Mouse (Mus musculus) ES-Bruce4 (cell line): ENCODE results near the gene Fcrl5.

Experiments
- CTCF ChIP-seq: IDR thresholded peaks from one replicate; pipeline ENCODE4 v1.8.1; 2011; ENCODE audit warnings: low read depth, low read length
- EP300 ChIP-seq: IDR thresholded peaks from 2 replicates; pipeline ENCODE4 v1.6.1; 2011; ENCODE audit warnings: low read depth, low read length; ENCODE audit not compliant: insufficient read depth

DNA sequence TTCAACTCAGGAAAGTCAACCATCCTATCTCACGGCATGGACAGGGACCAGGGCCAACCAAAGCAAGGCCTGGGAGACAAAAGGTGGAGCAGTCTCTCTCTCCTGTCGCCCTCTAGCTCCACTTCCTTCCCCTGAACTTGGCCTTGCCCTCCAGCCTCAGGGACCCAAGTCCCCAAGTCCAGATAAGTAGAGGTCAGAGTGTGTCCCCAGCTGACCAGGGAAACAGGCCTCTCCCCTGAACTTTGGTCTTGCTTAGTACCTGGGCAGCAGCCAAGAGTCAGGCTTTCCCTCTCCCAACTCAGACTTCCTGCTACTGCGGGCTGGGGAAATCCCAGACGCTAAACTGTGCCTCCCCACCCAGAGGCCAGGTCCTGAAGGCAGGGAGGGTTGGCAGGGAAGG, 73.5 kb downstream of the Fcrl5 start:
- TF ChIP-seq CTCF (no peak), EP300 (no peak)
